Mouse (Mus musculus) layer of hippocampus, adult 2 months (tissue): ENCODE data around the gene Cep83. TPM values are rescaled to one million over a fixed set of nuclear protein-coding genes. Genes with fewer than 3 reads are reported as not detected.
A peak's percentile ranks its signal among the peaks of the same experiment; 100 is the strongest.
"Not testable (repeated sequence)": the region's sequence is repeated elsewhere in the genome, so short reads cannot be mapped to it uniquely, and the experiment has no call there.

Experiments used
- DNase-seq, 2 experiments: peaks; one replicate each; pipeline ENCODE4 v3.0.0; 2022; ENCODE audit warnings: low spot score in 2 of 2
- H3K27ac ChIP-seq: fragments of 200-600 bp; 2 replicates; pipeline ENCODE4 v1.8.1; 2022
- H3K4me3 ChIP-seq: fragments of 200-600 bp; 2 replicates; pipeline ENCODE4 v1.8.1; 2022; ENCODE audit warnings: mild to moderate bottlenecking
- CTCF ChIP-seq: fragments of 200-600 bp; conservative IDR thresholded peaks from 2 replicates; pipeline ENCODE4 v1.8.1; 2022; ENCODE audit warnings: antibody characterized with exemption, mild to moderate bottlenecking, moderate library complexity
- total RNA-seq, 2 experiments: library from RNA; stranded (reverse); gene quantifications; 2 replicates each; pipeline ENCODE4 v1.2.3; 2021

The Cep83 gene
- total RNA-seq, 2 experiments from 2014 or later = 30.6 to 32.5 TPM

- no peak for DNase-seq
- TF ChIP-seq CTCF = no peak
- H3K27ac ChIP-seq = peak overlapping the region; percentile 20; the same call in 1 of the 2 replicates
- H3K4me3 ChIP-seq = no peak overlapping the region
Measured at GRCm38 (mm10) chr10:94709622-94710319, 21.3 kb downstream of the Cep83 start.

GRCm38 (mm10) chr10:94710320-94710695 lies 21.9 kb downstream of the Cep83 start:
- Histone ChIP-seq H3K4me3 (no peak overlapping the region), H3K27ac (no peak overlapping the region)
- DNase-seq = no peak
- TF ChIP-seq CTCF = peak; percentile 52

GRCm38 (mm10) chr10:94720300-94720699 lies 31.8 kb downstream of the Cep83 start:
- no peak for TF ChIP-seq CTCF
- Histone ChIP-seq H3K27ac (no peak overlapping the region), H3K4me3 (no peak overlapping the region)
- no peak for DNase-seq

GRCm38 (mm10) chr10:94728053-94728452 lies 39.6 kb downstream of the Cep83 start:
- not testable (repeated sequence) for DNase-seq, H3K27ac ChIP-seq, H3K4me3 ChIP-seq

- Histone ChIP-seq H3K27ac (no peak overlapping the region), H3K4me3 (no peak overlapping the region)
- TF ChIP-seq CTCF = no peak
- no peak for DNase-seq
Measured at GRCm38 (mm10) chr10:94730445-94730844, 42.0 kb downstream of the Cep83 start.

- no peak for DNase-seq
- H3K27ac ChIP-seq = no peak overlapping the region
- no peak overlapping the region for H3K4me3 ChIP-seq
- TF ChIP-seq CTCF = no peak
Measured at GRCm38 (mm10) chr10:94734829-94735228, 46.4 kb downstream of the Cep83 start.

- Histone ChIP-seq H3K27ac (no peak overlapping the region), H3K4me3 (no peak overlapping the region)
- DNase-seq = no peak
- TF ChIP-seq CTCF = no peak
Measured at GRCm38 (mm10) chr10:94740221-94740620, 51.8 kb downstream of the Cep83 start.

- TF ChIP-seq CTCF = no peak
- H3K4me3 ChIP-seq = no peak overlapping the region
- no peak for DNase-seq
- H3K27ac ChIP-seq = no peak overlapping the region
Measured at GRCm38 (mm10) chr10:94741459-94741858, 53.0 kb downstream of the Cep83 start.

- no peak overlapping the region for H3K4me3 ChIP-seq
- H3K27ac ChIP-seq = no peak overlapping the region
- DNase-seq = no peak
- TF ChIP-seq CTCF = no peak
Measured at GRCm38 (mm10) chr10:94747011-94747410, 58.6 kb downstream of the Cep83 start.

GRCm38 (mm10) chr10:94771496-94771895 lies 83.0 kb downstream of the Cep83 start:
- DNase-seq = peak; percentile 42 to 69
- H3K27ac ChIP-seq = peak overlapping the region; percentile 34; the same call in 1 of the 2 replicates
- H3K4me3 ChIP-seq = no peak overlapping the region
- TF ChIP-seq CTCF = no peak

GRCm38 (mm10) chr10:94777576-94777975 lies 89.1 kb downstream of the Cep83 start:
- DNase-seq = peak; percentile 34 to 61
- H3K27ac ChIP-seq = peak overlapping the region; percentile 73; the same call in 1 of the 2 replicates
- no peak overlapping the region for H3K4me3 ChIP-seq
- no peak for TF ChIP-seq CTCF

- no peak for TF ChIP-seq CTCF
- Histone ChIP-seq H3K27ac (no peak overlapping the region), H3K4me3 (no peak overlapping the region)
- DNase-seq = no peak
Measured at GRCm38 (mm10) chr10:94779319-94779718, 90.9 kb downstream of the Cep83 start.

- no peak overlapping the region for H3K27ac ChIP-seq
- H3K4me3 ChIP-seq = no peak overlapping the region
- no peak for DNase-seq
- no peak for TF ChIP-seq CTCF
Measured at GRCm38 (mm10) chr10:94780618-94781262, 92.3 kb downstream of the Cep83 start.

GRCm38 (mm10) chr10:94789205-94789604 lies 100.8 kb downstream of the Cep83 start:
- TF ChIP-seq CTCF = no peak
- DNase-seq = no peak
- H3K4me3 ChIP-seq = no peak overlapping the region
- H3K27ac ChIP-seq = no peak overlapping the region
